Mouse (Mus musculus) lung, adult 2 months (tissue): ENCODE measurements around the gene Swi5.

ENCODE experiments used
- CTCF ChIP-seq: fragments of 200-500 bp; IDR thresholded peaks from 2 replicates; pipeline ENCODE4 v1.5.1; 2011; ENCODE audit warnings: mild to moderate bottlenecking, low read length, control low read depth; ENCODE audit not compliant: insufficient read depth
- POLR2A ChIP-seq: fragments of 200-500 bp; IDR thresholded peaks from 2 replicates; pipeline ENCODE4 v1.6.1; 2011; ENCODE audit warnings: low read depth, mild to moderate bottlenecking, control low read depth, low read length, borderline replicate concordance; ENCODE audit errors: extremely low read depth

- TF ChIP-seq CTCF = no peak
- no peak for TF ChIP-seq POLR2A
Measured at GRCm38 (mm10) chr2:32299469-32299868, 11.6 kb upstream of the Swi5 start.
